Mouse (Mus musculus): Measurements from ENCODE around the gene Kank4. TPM values are rescaled to one million over a fixed set of nuclear protein-coding genes. Genes with fewer than 3 reads are reported as not detected.
A peak's percentile ranks its signal among the peaks of the same experiment; 100 is the strongest.
"Not testable (repeated sequence)": the region's sequence is repeated elsewhere in the genome, so short reads cannot be mapped to it uniquely, and the experiment has no call there.

Gene Kank4
- polyA plus RNA-seq, 1 experiment, result 2.1 TPM

DNA sequence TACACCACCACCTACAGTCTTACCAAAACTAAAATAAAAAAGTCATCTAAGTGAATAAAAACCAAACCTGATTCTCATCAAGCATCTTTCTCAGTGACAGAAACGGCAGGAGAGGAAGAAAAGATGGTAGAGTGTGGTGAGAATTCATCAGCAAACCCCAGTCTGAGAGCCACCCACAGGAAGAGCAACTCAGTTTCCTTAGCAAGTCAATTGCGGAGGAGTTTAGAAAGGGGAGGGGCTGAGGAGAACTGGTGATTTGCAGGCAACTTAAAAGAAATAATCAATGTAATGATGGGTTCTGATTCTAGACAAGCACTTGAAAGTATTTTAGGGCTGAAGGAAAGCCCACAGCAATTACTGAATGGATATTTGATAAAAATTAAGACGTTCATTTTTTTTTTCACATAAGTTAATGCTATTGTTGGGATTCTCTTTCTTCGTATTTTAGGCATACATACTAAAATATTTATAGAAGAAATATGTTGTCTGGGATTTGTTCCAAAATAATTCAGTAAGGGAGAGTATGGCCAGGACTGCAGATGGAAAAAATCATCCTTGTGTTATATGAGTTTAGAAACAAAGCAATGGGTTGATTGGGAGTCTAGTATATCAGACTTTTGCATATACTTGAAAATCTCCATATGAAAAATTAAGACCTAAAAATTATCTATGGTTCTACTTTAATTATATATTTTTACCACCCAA is 41.0 kb upstream of the Kank4 start:
- Histone ChIP-seq H3K27ac (ENCODE audit: insufficient read depth, low read length) (no peak overlapping the region), H3K9ac (ENCODE audit: low read depth, poor library complexity, severe bottlenecking) (no peak overlapping the region), H3K27me3 (ENCODE audit: control insufficient read depth, insufficient read depth, low read length, poor library complexity, severe bottlenecking) (no peaks in the 10 kb centered on the region), H3K4me1 (ENCODE audit: control insufficient read depth, insufficient read depth, low read length) (peaks cover 3% of the 10 kb centered on the region), H3K9me3 (replicated peaks; ENCODE audit: control insufficient read depth, insufficient read depth, low read length, poor library complexity, severe bottlenecking) (no peaks in the 10 kb centered on the region; the same call in 1 of the 2 replicates), H3K36me3 (ENCODE audit: control insufficient read depth, insufficient read depth, low read length, poor library complexity, severe bottlenecking) (no peaks in the 10 kb centered on the region), H3K4me3 (ENCODE audit: low read depth, low read length) (no peak overlapping the region)
- TF ChIP-seq CTCF (IDR thresholded peaks at IDR 0.05; ENCODE audit: low read depth, low read length) (no peak), POLR2A (IDR thresholded peaks at IDR 0.05; ENCODE audit: insufficient read depth, low read length) (no peak), EP300 (IDR thresholded peaks at IDR 0.05; ENCODE audit: insufficient read depth, low read depth, low read length) (no peak)

DNA sequence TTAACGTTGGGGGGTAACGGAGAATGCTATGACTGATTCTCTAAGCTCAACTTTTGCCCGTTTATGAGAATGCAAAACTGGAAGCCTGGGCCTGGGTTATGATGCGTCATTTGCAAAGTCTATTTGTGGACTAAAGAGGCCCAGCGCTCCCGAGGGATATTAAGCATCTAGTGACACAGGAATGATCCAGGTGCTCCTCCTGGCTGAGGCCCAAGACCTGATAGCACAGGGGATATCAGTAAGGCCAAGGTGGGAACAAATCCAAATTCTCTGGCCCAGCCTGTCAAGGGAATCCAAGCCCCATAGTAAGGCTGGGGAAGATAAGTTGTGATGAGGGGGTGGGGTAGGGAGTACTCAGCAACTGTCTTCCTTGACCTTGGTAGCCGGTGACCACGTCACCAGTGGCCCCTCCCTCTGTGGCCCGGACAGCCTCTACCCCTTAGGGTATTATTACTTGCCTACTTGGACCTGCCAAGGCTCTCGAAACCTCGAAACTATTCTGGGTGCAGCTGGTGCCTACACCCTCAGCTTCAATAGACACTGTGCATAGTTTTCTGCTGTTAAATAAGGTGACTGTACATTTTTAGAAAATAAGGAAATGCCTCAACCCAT is 39.8 kb upstream of the Kank4 start:
- H3K4me1 ChIP-seq (ENCODE audit: control insufficient read depth, insufficient read depth, low read length), result peaks cover 3% of the 10 kb centered on the region
- peak overlapping the region; percentile 66; the same call in 1 of the 2 replicates for H3K27ac ChIP-seq (ENCODE audit: insufficient read depth, low read length)
- H3K4me3 ChIP-seq (ENCODE audit: low read depth, low read length), result no peak overlapping the region
- no peaks in the 10 kb centered on the region for H3K27me3 ChIP-seq (ENCODE audit: control insufficient read depth, insufficient read depth, low read length, poor library complexity, severe bottlenecking)
- no peaks in the 10 kb centered on the region for H3K36me3 ChIP-seq (ENCODE audit: control insufficient read depth, insufficient read depth, low read length, poor library complexity, severe bottlenecking)
- H3K9me3 ChIP-seq (replicated peaks; ENCODE audit: control insufficient read depth, insufficient read depth, low read length, poor library complexity, severe bottlenecking), result no peaks in the 10 kb centered on the region; the same call in 1 of the 2 replicates
- no peak for TF ChIP-seq POLR2A (IDR thresholded peaks at IDR 0.05; ENCODE audit: insufficient read depth, low read length)
- peak; percentile 62; the same call in 1 of the 2 replicates for TF ChIP-seq EP300 (IDR thresholded peaks at IDR 0.05; ENCODE audit: insufficient read depth, low read depth, low read length)
- no peak overlapping the region for H3K9ac ChIP-seq (ENCODE audit: low read depth, poor library complexity, severe bottlenecking)

DNA sequence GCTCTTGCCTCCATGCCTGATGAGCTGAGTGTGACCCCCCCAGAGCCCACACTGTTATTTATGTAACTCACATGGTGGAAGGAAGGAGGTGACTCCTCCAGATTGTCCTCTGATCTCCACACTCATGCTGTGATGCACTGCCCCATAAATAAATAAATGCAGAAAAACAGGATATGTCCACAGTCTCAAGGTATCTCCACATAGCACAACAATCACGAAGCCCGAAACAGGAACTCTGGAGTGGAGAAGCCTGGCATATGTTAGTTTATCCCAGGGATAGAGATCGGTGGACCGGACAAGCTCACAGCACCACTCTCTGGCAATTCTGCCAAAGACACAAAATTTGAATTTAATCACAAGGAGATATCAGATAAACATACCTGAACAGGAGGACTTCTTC is 36.6 kb upstream of the Kank4 start:
- Histone ChIP-seq H3K27me3 (ENCODE audit: control insufficient read depth, insufficient read depth, low read length, poor library complexity, severe bottlenecking) (no peaks in the 10 kb centered on the region), H3K27ac (ENCODE audit: insufficient read depth, low read length) (no peak overlapping the region), H3K4me3 (ENCODE audit: low read depth, low read length) (no peak overlapping the region), H3K9ac (ENCODE audit: low read depth, poor library complexity, severe bottlenecking) (no peak overlapping the region), H3K36me3 (ENCODE audit: control insufficient read depth, insufficient read depth, low read length, poor library complexity, severe bottlenecking) (no peaks in the 10 kb centered on the region), H3K9me3 (replicated peaks; ENCODE audit: control insufficient read depth, insufficient read depth, low read length, poor library complexity, severe bottlenecking) (peaks cover 9% of the 10 kb centered on the region), H3K4me1 (ENCODE audit: control insufficient read depth, insufficient read depth, low read length) (peaks cover 3% of the 10 kb centered on the region)
- TF ChIP-seq CTCF (IDR thresholded peaks at IDR 0.05; ENCODE audit: low read depth, low read length) (no peak), POLR2A (IDR thresholded peaks at IDR 0.05; ENCODE audit: insufficient read depth, low read length) (no peak), EP300 (IDR thresholded peaks at IDR 0.05; ENCODE audit: insufficient read depth, low read depth, low read length) (no peak)

DNA sequence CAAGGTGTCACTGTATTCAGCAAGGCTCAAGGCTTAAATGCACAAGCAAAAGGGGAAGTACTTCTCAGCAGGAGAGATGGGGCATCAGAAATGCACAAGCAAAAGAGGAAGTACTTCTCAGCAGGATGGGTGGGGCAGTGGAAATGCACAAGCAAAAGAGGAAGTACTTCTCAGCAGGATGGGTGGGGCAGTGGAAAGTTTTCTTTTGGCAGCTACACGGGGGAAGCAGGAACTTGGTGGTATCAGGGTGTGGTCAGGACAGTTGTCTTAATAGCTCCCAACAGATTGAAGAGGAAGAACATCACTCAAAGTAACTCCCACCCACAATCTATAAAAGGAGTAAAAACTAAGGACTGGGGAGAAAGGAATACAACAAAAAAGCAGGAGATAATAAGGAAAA is 33.1 kb upstream of the Kank4 start:
- H3K9me3 ChIP-seq (replicated peaks; ENCODE audit: control insufficient read depth, insufficient read depth, low read length, poor library complexity, severe bottlenecking); H3K9ac ChIP-seq (ENCODE audit: low read depth, poor library complexity, severe bottlenecking); H3K4me3 ChIP-seq (ENCODE audit: low read depth, low read length); H3K4me1 ChIP-seq (ENCODE audit: control insufficient read depth, insufficient read depth, low read length); H3K27me3 ChIP-seq (ENCODE audit: control insufficient read depth, insufficient read depth, low read length, poor library complexity, severe bottlenecking); H3K36me3 ChIP-seq (ENCODE audit: control insufficient read depth, insufficient read depth, low read length, poor library complexity, severe bottlenecking): not testable (repeated sequence)
- H3K27ac ChIP-seq (ENCODE audit: insufficient read depth, low read length), result peak overlapping the region; percentile 64; the same call in 1 of the 2 replicates

DNA sequence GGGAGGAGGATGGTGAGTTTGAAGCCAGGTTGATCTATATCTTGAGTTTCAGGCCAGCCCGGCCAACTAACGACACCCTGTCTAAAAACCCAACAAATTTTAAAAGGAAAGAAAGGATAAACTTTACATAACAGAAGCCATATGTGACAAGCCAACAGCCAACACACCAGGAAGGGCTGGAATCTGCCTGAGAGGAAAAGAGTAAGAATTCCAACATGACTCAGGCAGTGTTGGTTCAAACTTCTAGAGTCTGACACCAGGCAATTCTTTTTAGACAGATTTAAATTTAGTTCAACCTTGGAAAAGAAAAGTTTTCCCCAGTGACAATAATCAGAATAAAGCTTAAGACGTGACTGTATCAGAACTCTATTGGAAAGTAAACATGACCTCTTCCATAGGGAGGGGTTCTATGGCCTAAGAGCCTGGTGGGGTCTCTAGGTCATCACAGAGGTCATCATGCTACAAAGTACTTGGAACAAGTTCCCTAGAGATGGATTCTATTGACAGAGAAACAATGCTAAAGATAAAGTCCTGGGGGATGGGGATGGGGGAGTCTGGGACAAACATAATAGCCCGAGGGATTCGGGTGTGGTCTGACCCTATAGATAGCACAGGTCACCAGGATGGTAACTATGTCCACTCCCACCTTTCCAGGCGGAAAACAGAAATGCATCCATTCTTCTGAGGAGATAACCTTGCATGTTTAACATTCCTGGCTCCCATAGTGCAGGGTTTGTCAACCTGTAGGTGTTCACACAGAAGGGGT is 30.0 kb upstream of the Kank4 start:
- Histone ChIP-seq H3K27ac (ENCODE audit: insufficient read depth, low read length) (peak overlapping the region; percentile 89), H3K9me3 (replicated peaks; ENCODE audit: control insufficient read depth, insufficient read depth, low read length, poor library complexity, severe bottlenecking) (peaks cover 9% of the 10 kb centered on the region)

DNA sequence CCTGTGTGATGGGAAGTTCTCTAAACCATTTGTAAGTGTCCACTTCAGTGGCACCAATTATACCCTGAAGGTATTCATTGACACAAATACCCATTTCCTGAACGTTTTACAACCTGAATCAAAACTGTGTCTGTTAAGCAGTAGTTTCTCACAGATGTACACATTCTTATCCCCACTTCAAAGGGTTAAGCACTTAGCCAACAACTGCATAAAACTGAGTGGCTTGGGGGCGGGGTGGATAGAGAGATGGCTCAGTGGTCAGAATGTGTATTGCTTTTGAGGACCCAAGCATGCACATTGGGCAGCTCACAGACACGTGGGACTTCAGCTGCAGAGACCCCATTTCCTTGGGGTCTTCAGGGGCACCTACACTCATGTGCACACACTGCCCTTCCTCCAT is 29.1 kb upstream of the Kank4 start:
- Histone ChIP-seq H3K36me3 (ENCODE audit: control insufficient read depth, insufficient read depth, low read length, poor library complexity, severe bottlenecking) (no peaks in the 10 kb centered on the region), H3K4me1 (ENCODE audit: control insufficient read depth, insufficient read depth, low read length) (peaks cover 5% of the 10 kb centered on the region), H3K4me3 (ENCODE audit: low read depth, low read length) (no peak overlapping the region), H3K27ac (ENCODE audit: insufficient read depth, low read length) (peak overlapping the region; percentile 89), H3K9me3 (replicated peaks; ENCODE audit: control insufficient read depth, insufficient read depth, low read length, poor library complexity, severe bottlenecking) (peaks cover 9% of the 10 kb centered on the region), H3K9ac (ENCODE audit: low read depth, poor library complexity, severe bottlenecking) (no peak overlapping the region), H3K27me3 (ENCODE audit: control insufficient read depth, insufficient read depth, low read length, poor library complexity, severe bottlenecking) (no peaks in the 10 kb centered on the region)
- TF ChIP-seq EP300 (IDR thresholded peaks at IDR 0.05; ENCODE audit: insufficient read depth, low read depth, low read length), result 0 out of 2 replicates have a peak, but pooled peaks have one; percentile 35
- no peak for TF ChIP-seq POLR2A (IDR thresholded peaks at IDR 0.05; ENCODE audit: insufficient read depth, low read length)

More for the DNA sequence above, 30.0 kb upstream of the Kank4 start:
- Histone ChIP-seq H3K4me3 (ENCODE audit: low read depth, low read length) (no peak overlapping the region), H3K27me3 (ENCODE audit: control insufficient read depth, insufficient read depth, low read length, poor library complexity, severe bottlenecking) (no peaks in the 10 kb centered on the region), H3K9ac (ENCODE audit: low read depth, poor library complexity, severe bottlenecking) (no peak overlapping the region), H3K36me3 (ENCODE audit: control insufficient read depth, insufficient read depth, low read length, poor library complexity, severe bottlenecking) (no peaks in the 10 kb centered on the region), H3K4me1 (ENCODE audit: control insufficient read depth, insufficient read depth, low read length) (peaks cover 5% of the 10 kb centered on the region)
- no peak for TF ChIP-seq POLR2A (IDR thresholded peaks at IDR 0.05; ENCODE audit: insufficient read depth, low read length)
- peak; percentile 96 for TF ChIP-seq EP300 (IDR thresholded peaks at IDR 0.05; ENCODE audit: insufficient read depth, low read depth, low read length)
- TF ChIP-seq CTCF (IDR thresholded peaks at IDR 0.05; ENCODE audit: low read depth, low read length), result no peak

All from ES-Bruce4 (cell line).